Mouse (Mus musculus) midbrain, embryonic 12.5 days (tissue): ENCODE data around the gene Zfp428. TPM values are rescaled to one million over a fixed set of nuclear protein-coding genes. Genes with fewer than 3 reads are reported as not detected.

Experiments
- ATAC-seq: fragments of 200-750 bp; cut with Nextera tagmentation; 2 replicates; pipeline ENCODE4 v1.8.0; 2017; ENCODE audit warnings: low read depth, moderate TSS enrichment, moderate library complexity; ENCODE audit not compliant: low FRiP score
- H3K27ac ChIP-seq: fragments of 300-500 bp; sonication (generic); replicated peaks from 2 replicates; pipeline ENCODE4 v1.5.1; 2016; ENCODE audit warnings: mild to moderate bottlenecking
- H3K27me3 ChIP-seq: fragments of 300-500 bp; sonication (generic); 2 replicates; pipeline ENCODE4 v1.6.1; 2016; ENCODE audit warnings: mild to moderate bottlenecking
- H3K36me3 ChIP-seq: fragments of 300-500 bp; sonication (generic); 2 replicates; pipeline ENCODE4 v1.6.1; 2016
- H3K4me1 ChIP-seq: fragments of 300-500 bp; sonication (generic); 2 replicates; pipeline ENCODE4 v1.6.1; 2016
- H3K4me2 ChIP-seq: fragments of 300-500 bp; sonication (generic); replicated peaks from 2 replicates; pipeline ENCODE4 v1.6.1; 2016; ENCODE audit warnings: mild to moderate bottlenecking, moderate library complexity
- H3K4me3 ChIP-seq: fragments of 300-500 bp; sonication (generic); 2 replicates; pipeline ENCODE4 v1.5.1; 2016; ENCODE audit warnings: mild to moderate bottlenecking
- H3K9ac ChIP-seq: fragments of 300-500 bp; sonication (generic); replicated peaks from 2 replicates; pipeline ENCODE4 v1.6.1; 2016; ENCODE audit warnings: mild to moderate bottlenecking, moderate library complexity
- H3K9me3 ChIP-seq: fragments of 300-500 bp; sonication (generic); 2 replicates; pipeline ENCODE4 v1.6.1; 2016; ENCODE audit warnings: mild to moderate bottlenecking
- WGBS: fragments of 180-500 bp; shearing (Covaris S2); methylation state at CpG from one replicate; pipeline ENCODE4 v1.1.7; 2016; 5-methylcytosine and 5-hydroxymethylcytosine counted together
- polyA plus RNA-seq: library from polyadenylated mRNA; unstranded; fragments of >200 nt; fragmentation: Nextera tagmentation; extraction: Ambion mirVana; gene quantifications from 2 replicates; pipeline ENCODE4 v1.2.1, GENCODE M21; 2016

Zfp428 gene
- polyA plus RNA-seq, 1 experiment from 2014 or later: 178 TPM

DNA sequence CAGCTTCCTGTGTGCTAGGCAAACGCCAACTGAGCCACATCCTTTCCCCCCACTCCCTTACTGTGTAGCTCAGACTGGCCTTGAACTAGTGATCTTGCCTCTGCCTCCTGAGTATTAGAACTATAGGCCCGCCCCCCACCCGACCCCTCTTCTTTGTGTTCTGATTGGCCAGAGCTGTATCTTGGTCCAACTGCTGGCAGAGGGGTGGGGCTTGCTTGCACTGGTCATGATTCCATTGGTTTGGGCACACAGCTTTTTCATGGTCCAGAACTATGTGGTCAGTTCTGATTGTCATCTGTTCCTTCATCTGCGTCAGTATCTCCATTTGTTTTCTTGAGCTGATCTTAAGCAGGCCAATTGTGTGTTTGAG, 57.0 kb downstream of the Zfp428 start:
- Histone ChIP-seq H3K27ac (no peak overlapping the region), H3K4me3 (no peak overlapping the region), H3K9ac (no peak overlapping the region), H3K27me3 (no peaks in the 10 kb centered on the region), H3K36me3 (peaks cover 68% of the 10 kb centered on the region), H3K4me1 (no peaks in the 10 kb centered on the region), H3K9me3 (no peaks in the 10 kb centered on the region), H3K4me2 (no peak overlapping the region)
- 89% methylated on average over 4 of the region's 4 CpGs for WGBS
- ATAC-seq: no peak

DNA sequence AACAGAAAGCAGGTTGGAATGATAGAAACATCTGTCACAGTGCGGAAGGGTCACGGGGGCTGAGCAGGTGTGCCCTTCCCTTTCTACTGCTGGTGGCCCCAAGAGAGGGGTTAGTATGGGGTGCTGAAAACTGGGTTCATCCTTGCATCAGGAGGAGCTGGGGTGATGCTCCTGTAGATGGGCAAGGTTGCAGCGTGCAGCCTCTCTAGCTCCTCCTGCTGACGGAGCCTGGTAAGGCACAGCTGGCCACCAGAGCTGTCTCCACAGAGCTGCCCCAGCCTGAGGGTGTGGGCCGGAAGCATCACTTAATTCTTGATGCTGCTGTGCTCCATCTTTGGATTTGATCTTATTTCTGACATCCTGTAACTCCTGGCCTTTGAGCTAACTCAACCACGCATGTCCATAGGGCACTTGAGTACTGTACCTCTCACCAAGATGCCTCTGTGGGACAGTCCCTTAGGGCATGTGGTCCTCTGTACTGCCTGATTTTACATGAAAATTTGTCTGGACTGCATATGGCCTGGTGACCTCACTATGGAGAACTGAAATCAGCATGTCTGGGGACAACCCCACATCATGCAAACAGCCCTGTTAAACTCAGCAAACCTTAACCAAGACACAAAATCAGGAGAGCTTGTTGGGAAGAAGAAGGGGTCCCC, 57.9 kb downstream of the Zfp428 start:
- H3K36me3 ChIP-seq: peaks cover 75% of the 10 kb centered on the region
- 60% methylated on average over 6 of the region's 6 CpGs for WGBS

More for the DNA sequence above, 57.9 kb downstream of the Zfp428 start:
- H3K4me3 ChIP-seq: no peak overlapping the region
- H3K9me3 ChIP-seq: no peaks in the 10 kb centered on the region
- H3K9ac ChIP-seq: no peak overlapping the region
- H3K27me3 ChIP-seq: no peaks in the 10 kb centered on the region
- H3K4me2 ChIP-seq: no peak overlapping the region
- peak; percentile 49; the same call in 1 of the 2 replicates for ATAC-seq
- H3K27ac ChIP-seq: no peak overlapping the region
- H3K4me1 ChIP-seq: no peaks in the 10 kb centered on the region

Other genes with a start within 250 kb of the Zfp428 start
- gene Zfp93, start 236.6 kb upstream of the Zfp428 start, polyA plus RNA-seq: 7.1 and 7.7 TPM in 2 replicates
- 45.1 and 45.4 TPM in 2 replicates for gene Zfp61, start 205.8 kb upstream of the Zfp428 start, polyA plus RNA-seq
- 16.6 and 18.1 TPM in 2 replicates for gene Zfp94, start 190.3 kb upstream of the Zfp428 start, polyA plus RNA-seq
- gene Tescl, start 173.1 kb upstream of the Zfp428 start, polyA plus RNA-seq: not detected in 2 replicates
- gene Lypd5, start 157.8 kb upstream of the Zfp428 start, polyA plus RNA-seq: not detected in 2 replicates
- gene Kcnn4, start 136.7 kb upstream of the Zfp428 start, polyA plus RNA-seq: 1.1 and 1.8 TPM in 2 replicates
- gene Smg9, start 107.4 kb upstream of the Zfp428 start, polyA plus RNA-seq: 30.9 and 32.4 TPM in 2 replicates
- gene Irgc1, start 54.7 kb upstream of the Zfp428 start, polyA plus RNA-seq: not detected in 2 replicates
- 0.60 and 1.2 TPM in 2 replicates for gene Plaur, start 44.5 kb upstream of the Zfp428 start, polyA plus RNA-seq
- gene Cadm4, start 25.0 kb upstream of the Zfp428 start, polyA plus RNA-seq: 38.8 and 43.6 TPM in 2 replicates
- gene AC161166.1, start 5.4 kb downstream of the Zfp428 start, polyA plus RNA-seq: 2.1 and 2.3 TPM in 2 replicates
- 30.4 and 31.5 TPM in 2 replicates for gene Irgq, start 23.7 kb downstream of the Zfp428 start, polyA plus RNA-seq
- not detected in 2 replicates for gene Pinlyp, start 39.1 kb downstream of the Zfp428 start, polyA plus RNA-seq
- 89.8 and 101 TPM in 2 replicates for gene Xrcc1, start 39.3 kb downstream of the Zfp428 start, polyA plus RNA-seq
- 13.7 and 14.8 TPM in 2 replicates for gene Ethe1, start 80.5 kb downstream of the Zfp428 start, polyA plus RNA-seq
- 3.1 and 3.7 TPM in 2 replicates for gene Zfp575, start 80.6 kb downstream of the Zfp428 start, polyA plus RNA-seq
- not detected in 2 replicates for gene Phldb3, start 103.8 kb downstream of the Zfp428 start, polyA plus RNA-seq
- gene Lypd3, start 129.5 kb downstream of the Zfp428 start, polyA plus RNA-seq: 0.68 and 0.73 TPM in 2 replicates
- not detected in 2 replicates for gene Tex101, start 169.7 kb downstream of the Zfp428 start, polyA plus RNA-seq
- gene BC049730, start 202.2 kb downstream of the Zfp428 start, polyA plus RNA-seq: not detected in 2 replicates
- gene Gm4763, start 219.9 kb downstream of the Zfp428 start, polyA plus RNA-seq: not detected in 2 replicates